Mouse (Mus musculus) monocyte, adult 5-6 weeks (primary cell): ENCODE measurements around the gene Prdx2. TPM values are rescaled to one million over a fixed set of nuclear protein-coding genes. Genes with fewer than 3 reads are reported as not detected.
A peak's percentile ranks its signal among the peaks of the same experiment; 100 is the strongest.

ENCODE experiments used
- ATAC-seq: fragments of 153-309, 156-312 bp; replicated peaks from 2 replicates; pipeline ENCODE4 v1.8.0; 2017; ENCODE audit warnings: mild to moderate bottlenecking; ENCODE audit not compliant: low TSS enrichment, insufficient number of reproducible peaks, severe bottlenecking, poor library complexity, low FRiP score
- total RNA-seq: library from RNA; stranded (forward); fragments of 200-1000, 200-491, 200-594 nt; gene quantifications from 3 replicates; pipeline ENCODE4 v1.2.3, GENCODE M21; 2017

The Prdx2 gene
- total RNA-seq, 1 experiment from 2014 or later: 207 TPM

GRCm38 (mm10) chr8:84989311-84989731 lies 19.9 kb downstream of the Prdx2 start:
- no peak for ATAC-seq

GRCm38 (mm10) chr8:84989810-84990209 lies 20.4 kb downstream of the Prdx2 start:
- ATAC-seq: peak; percentile 32

GRCm38 (mm10) chr8:84990349-84990748 lies 21.0 kb downstream of the Prdx2 start, which contains the start of gene Hook2:
Hook2 (plus strand) TSS chr8:84990603.
- peak; percentile 78 for ATAC-seq

GRCm38 (mm10) chr8:84990836-84991235 lies 21.4 kb downstream of the Prdx2 start:
- ATAC-seq: 0 out of 2 replicates have a peak, but pooled peaks have one; percentile 5

GRCm38 (mm10) chr8:84994375-84994774 lies 25.0 kb downstream of the Prdx2 start:
- no peak for ATAC-seq

DNA sequence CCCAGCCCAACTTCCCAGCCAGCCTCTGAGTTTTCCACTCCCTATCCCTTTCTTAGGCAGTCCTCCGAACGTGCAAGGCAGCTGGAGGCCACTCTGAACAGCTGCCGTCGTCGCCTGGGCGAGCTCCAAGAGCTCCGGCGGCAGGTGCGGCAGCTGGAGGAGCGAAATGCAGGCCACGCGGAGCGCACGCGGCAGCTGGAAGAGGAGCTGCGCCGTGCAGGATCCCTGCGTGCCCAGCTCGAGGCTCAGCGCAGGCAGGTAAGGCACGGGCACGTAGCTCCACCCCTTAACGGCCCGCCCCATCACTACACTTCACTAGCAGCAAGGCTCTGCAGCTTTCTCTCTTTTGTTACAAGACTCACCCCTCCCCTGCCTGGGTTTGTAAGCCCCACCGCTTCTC lies 26.3 kb downstream of the Prdx2 start:
- ATAC-seq: no peak

GRCm38 (mm10) chr8:84996978-84997377 lies 27.6 kb downstream of the Prdx2 start:
- ATAC-seq: no peak

- ATAC-seq: peak; percentile 92
Observed at GRCm38 (mm10) chr8:84997649-84998295, 28.4 kb downstream of the Prdx2 start.

DNA sequence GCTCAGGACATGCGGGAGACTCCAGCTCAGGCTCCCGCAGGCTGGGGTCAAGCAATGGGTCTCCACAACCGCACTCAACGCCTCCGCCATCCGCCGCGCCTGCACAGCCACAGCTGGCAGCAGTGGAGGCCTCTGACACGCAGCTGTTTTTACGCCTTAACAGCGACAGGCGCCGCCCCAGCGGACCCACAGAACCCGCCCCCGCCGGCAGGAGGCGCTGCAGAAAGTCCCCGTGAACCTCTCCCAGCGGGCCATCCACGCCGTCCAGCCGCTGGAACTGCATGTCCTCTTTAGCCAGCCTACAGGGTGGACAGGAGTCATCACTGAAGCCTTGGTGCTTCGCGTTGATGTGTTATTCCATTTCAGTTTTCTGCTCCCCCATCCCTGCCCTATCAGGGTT lies 38.3 kb downstream of the Prdx2 start:
- ATAC-seq: no peak

GRCm38 (mm10) chr8:85011242-85011641 lies 41.9 kb downstream of the Prdx2 start:
- no peak for ATAC-seq

GRCm38 (mm10) chr8:85013230-85013840 lies 43.9 kb downstream of the Prdx2 start:
- peak; percentile 74 for ATAC-seq

- no peak for ATAC-seq
Observed at GRCm38 (mm10) chr8:85014431-85014830, 45.0 kb downstream of the Prdx2 start, which contains the start of gene Best2. Best2 (minus strand) TSS chr8:85014531.

GRCm38 (mm10) chr8:85016724-85017123 lies 47.3 kb downstream of the Prdx2 start:
- no peak for ATAC-seq

GRCm38 (mm10) chr8:85017209-85017608 lies 47.8 kb downstream of the Prdx2 start:
- ATAC-seq: no peak

GRCm38 (mm10) chr8:85021514-85022055 lies 52.2 kb downstream of the Prdx2 start:
- no peak for ATAC-seq

GRCm38 (mm10) chr8:85023846-85024245 lies 54.5 kb downstream of the Prdx2 start:
- no peak for ATAC-seq
